Mouse (Mus musculus): ENCODE data around the gene Mtor.

DNA sequence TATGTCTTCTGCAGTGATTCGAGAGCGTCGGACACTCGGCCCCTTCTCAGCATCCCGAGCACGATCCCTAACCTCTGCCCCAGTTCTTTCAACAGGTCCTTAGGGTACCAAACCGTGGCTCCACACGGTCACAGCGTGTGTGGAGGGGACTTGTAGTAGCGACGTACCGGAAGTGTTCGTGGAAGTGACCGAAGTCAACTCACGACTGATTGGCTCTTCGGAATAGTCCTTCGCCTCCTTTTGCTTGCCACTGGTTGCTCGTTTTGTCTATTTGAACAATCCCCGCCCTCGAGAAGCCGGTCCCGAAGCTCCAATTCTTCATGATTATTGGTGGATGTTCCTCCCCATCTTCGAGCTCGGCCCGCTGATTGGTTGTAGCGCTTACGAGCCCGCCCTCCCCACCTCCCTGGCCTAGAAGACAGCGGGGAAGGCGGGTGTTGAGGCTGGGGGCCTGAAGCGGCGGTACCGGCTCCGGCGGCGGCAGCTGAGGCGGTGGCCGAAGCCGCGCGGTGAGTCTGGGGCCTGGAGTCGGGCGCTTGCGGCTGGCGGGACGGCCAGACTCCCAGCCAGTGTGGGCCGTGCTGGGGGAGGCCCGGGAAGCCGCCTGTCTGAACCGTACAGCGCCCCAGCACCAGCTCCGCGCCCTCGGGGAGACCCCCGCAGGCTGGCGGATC is at the start of gene Mtor:
- no peak for TF ChIP-seq CTCF (IDR thresholded peaks at IDR 0.05; ENCODE audit: insufficient read depth, low read depth, low read length)
- peak; percentile 65 for TF ChIP-seq POLR2A (IDR thresholded peaks at IDR 0.05; ENCODE audit: insufficient read depth, low read depth, low read length)

All from olfactory bulb, adult 2 months (tissue).